Mouse (Mus musculus): ENCODE measurements around the gene Smim15.

Gene Smim15

GRCm38 (mm10) chr13:108044222-108044941 lies at the start of gene Smim15:
Gene Smim15, plus strand, starts transcription at chr13:108044446.
- peak; percentile 94 for DNase-seq

DNA sequence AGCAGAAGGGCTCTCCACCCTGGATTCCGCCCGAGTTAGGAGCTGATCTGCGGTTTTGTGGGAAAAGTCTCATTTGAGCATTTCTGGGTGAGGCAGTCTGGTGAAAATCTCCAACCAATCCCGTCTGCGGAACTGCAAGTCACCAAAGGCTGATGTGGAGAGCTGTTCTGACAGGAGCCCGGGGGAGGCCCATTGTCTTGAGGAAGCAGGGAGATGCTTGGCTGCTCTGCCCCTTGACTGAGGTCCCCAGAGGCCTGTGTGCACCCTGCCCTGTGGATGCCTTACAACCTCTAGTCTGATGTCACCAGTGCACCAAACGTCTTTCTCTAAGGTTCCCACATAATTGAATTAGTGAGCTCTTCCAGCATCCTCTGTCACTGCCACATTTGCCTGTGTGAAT lies 49.0 kb upstream of the Smim15 start:
- peak; percentile 39 for DNase-seq

GRCm38 (mm10) chr13:107996301-107996700 lies 47.9 kb upstream of the Smim15 start:
- DNase-seq = no peak

DNA sequence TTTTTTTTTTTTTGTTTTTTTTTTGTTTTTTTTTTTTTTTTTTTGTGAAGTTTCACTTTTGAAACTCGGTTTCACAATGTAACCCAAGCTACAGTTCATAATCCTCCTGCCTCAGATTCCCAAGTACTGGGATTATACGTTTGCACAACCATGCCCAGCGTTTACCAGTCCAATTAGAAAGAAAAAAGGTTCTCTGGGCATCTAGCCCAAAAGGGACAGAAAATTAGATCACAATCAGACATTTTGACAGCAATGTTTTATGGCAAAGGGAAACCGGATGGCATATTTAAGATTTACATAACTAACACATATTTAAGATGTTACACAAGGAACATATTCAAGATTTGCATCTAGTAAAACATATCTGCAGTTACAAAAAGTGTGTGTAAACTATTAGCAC lies 36.4 kb upstream of the Smim15 start:
- DNase-seq = no peak

- no peak for DNase-seq
Observed at GRCm38 (mm10) chr13:108013110-108013509, 31.1 kb upstream of the Smim15 start.

DNA sequence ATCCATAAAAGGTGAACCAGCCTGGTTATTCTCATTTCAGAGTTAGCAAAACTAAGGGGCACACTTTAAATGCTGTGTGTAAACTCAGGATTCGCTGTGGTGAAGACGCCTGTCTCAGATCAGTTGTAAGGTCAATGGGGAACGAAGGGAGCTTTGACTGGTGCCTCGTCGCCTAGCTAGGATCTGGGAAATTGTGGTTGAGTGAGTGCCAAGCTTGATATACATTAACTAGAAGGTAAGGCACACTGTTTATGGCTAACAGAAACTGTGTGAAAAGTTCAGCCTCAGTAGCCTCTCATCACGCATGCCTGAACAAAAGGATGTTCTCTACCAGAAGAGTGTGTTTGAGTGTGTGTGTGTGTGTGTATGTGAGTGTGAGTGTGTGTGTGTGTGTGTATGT lies 30.4 kb upstream of the Smim15 start:
- no peak for DNase-seq

DNA sequence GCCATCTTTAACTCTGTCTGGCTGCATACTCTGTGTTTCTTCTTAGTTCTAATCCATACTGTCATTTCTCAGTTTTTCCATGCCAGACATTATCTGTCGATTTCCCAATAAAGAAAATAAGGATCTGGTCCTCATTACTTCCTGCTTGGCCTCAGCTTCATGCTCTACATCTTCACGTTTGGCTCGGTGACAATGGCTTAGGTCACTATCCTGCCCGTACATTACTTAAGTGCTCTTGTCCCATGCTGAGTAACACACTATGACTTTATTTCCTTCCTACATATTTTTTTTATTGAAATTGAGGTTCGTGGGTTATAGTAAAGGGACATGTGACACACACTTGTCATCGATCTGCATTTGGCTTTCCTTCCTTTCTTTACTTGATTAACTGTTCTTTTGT lies 29.1 kb upstream of the Smim15 start:
- DNase-seq = no peak

GRCm38 (mm10) chr13:108017349-108017748 lies 26.9 kb upstream of the Smim15 start:
- no peak for DNase-seq

- no peak for DNase-seq
Observed at GRCm38 (mm10) chr13:108025802-108026201, 18.4 kb upstream of the Smim15 start.

GRCm38 (mm10) chr13:108032789-108033188 lies 11.5 kb upstream of the Smim15 start:
- no peak for DNase-seq

- no peak for DNase-seq
Observed at GRCm38 (mm10) chr13:108039375-108039774, 4.9 kb upstream of the Smim15 start.

- DNase-seq = no peak
Observed at GRCm38 (mm10) chr13:108039902-108040301, 4.3 kb upstream of the Smim15 start.

GRCm38 (mm10) chr13:108040451-108040850 lies 3.8 kb upstream of the Smim15 start:
- DNase-seq = no peak

DNA sequence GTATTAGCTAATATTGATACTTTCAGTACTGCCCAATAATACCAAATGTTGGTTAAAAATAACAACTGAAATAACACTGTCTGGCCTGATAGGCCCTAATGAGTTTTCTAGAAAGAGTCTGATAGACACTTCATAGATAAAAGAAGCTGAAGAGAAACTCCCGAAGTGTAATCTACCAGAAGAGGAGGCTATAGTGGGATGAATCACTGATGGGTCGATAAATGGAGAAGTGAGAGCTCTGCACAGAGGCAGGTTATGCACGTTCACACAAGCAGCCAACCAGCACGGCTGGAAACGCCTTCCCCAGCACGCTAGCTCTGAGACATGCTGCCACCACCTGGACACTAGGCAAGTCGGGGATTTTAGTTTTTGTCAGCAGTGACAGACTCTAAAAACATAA lies 2.9 kb upstream of the Smim15 start:
- DNase-seq = peak; percentile 80

GRCm38 (mm10) chr13:108043431-108044221 lies 620 bp upstream of the Smim15 start:
- DNase-seq = peak; percentile 18

DNA sequence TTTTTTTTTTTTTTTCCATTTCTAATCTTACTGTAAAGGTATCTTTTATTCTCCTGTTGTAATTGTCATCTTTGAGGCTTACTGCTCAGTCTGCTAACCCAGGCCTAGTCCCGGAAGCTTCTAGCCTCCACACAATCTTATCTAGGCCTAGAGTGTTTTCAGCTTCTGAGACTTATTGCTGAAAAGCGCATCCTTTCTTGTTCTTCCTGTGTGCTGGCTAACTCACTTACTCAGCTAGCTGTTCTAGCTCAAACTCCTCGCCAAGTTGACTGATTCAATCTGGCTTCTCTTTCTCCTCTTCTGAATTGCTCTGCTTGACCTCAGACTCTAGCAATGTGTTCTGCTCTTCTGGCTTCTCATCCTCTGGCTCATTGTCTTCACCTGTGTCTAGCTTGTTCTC lies 1.4 kb downstream of the Smim15 start:
- DNase-seq = no peak

DNA sequence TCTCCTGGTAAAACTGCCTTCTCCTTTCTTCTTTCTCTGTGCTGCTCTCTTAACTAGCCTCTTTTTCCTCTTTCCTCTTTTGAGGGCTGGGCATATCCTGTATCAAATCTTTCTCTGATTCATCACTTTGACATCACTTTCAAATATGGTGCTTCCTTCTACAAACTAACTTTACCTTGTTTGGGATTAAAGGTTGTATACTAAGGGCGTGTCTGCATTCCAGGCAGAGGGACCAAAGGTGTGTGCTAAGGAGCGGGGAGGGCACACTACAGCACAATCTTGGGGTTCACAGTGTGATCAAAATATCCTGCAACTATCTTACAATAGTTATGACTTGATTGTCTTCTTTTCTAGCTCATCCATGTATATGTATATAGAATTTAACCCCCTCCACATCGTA lies 1.8 kb downstream of the Smim15 start:
- no peak for DNase-seq

GRCm38 (mm10) chr13:108046891-108047290 lies 2.6 kb downstream of the Smim15 start:
- DNase-seq = no peak

DNA sequence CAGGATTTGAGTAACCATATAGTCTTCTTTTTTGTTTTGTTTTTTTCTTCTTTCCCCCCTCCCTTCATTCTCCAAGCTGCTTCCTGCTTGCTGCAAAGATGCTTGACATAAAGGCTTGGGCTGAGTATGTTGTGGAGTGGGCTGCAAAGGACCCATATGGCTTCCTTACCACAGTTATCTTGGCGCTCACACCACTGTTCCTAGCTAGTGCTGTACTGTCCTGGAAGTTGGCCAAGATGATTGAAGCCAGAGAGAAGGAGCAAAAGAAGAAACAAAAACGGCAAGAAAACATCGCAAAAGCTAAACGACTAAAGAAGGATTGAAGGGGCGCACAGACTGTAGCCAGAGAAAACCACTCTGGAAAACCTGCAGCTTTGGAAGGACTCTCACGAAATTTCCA lies 3.1 kb downstream of the Smim15 start:
- no peak for DNase-seq

DNA sequence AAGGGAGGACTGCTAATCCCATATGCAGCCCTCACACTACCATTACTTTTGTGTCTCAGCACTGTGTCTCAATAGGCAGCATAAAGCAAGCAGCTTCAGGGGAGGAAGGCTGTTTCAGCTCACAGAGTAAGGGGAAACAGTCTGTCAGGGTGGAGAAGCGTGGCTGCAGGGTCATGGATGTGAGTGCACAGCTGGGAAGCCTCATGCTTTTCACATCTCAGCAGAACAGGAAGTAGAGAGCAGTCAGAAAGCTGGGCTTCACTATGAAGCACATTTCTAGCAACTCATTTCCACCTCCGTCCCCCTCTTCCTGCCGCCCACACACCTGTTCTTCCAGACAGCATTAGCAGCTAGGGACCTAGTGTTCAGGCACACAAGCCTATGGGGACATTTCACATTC lies 12.7 kb downstream of the Smim15 start:
- no peak for DNase-seq

GRCm38 (mm10) chr13:108060286-108060885 lies 16.1 kb downstream of the Smim15 start:
- DNase-seq = peak; percentile 60

GRCm38 (mm10) chr13:108060936-108061578 lies 16.8 kb downstream of the Smim15 start:
- peak; percentile 30 for DNase-seq

DNA sequence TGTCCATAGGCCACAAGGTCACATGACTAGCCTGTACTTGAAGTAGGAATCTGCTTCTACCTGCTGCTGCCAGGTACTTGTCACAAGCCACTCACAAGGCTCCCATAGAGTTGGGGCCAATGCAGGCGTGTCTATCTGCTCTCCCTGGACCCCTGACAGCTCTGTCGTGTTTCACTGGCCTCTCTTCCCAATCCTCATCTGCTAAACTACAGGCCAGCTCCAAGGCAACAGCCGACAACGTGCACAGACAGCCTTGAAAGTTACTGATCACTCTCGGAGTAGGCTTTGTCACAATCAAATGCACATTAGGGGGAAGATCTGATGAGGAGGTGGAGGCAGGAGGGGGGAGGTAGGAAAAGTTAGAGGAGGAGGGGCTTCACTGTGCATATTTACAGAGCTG lies 18.7 kb downstream of the Smim15 start:
- no peak for DNase-seq

Data from retina, postnatal 1 day (tissue).